Mouse (Mus musculus) skeletal muscle tissue, adult 2 months (tissue): Measurements from ENCODE around the gene Slc4a10.
"Not testable (repeated sequence)": the region's sequence is repeated elsewhere in the genome, so short reads cannot be mapped to it uniquely, and the experiment has no call there.

Experiments
- DNase-seq: peaks from one replicate; pipeline ENCODE4 v3.0.0-alpha.2; 2012; ENCODE audit warnings: low read depth, low spot score

The Slc4a10 gene

DNA sequence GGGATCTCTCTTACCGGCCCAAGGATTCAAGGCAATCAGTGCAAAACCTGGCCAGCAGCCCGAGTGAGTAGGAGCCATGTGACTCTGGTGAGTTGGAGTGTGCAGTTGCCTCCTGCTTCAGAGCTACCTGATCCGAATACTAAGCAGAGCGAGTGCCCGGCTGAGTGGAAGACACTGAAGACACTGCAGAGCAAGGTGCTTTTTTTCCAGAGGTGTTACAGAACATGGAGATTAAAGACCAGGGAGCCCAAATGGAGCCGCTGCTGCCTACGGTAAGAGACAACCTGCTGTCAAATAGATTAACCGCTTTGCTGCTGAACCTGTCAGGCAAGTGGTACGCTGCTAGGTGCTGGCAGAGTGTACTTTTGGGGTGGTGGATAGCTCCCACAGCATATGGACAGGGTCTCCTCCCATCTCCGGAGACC lies at the start of gene Slc4a10:
Gene Slc4a10 (plus strand): TSS at position 42 of the 425 bp plus-strand sequence.
- DNase-seq = no peak

GRCm38 (mm10) chr2:62001251-62001650 lies 45.0 kb upstream of the Slc4a10 start:
- DNase-seq = not testable (repeated sequence)

- no peak for DNase-seq
These were observed 28.1 kb upstream of the Slc4a10 start for GRCm38 (mm10) chr2:62018209-62018608.

DNA sequence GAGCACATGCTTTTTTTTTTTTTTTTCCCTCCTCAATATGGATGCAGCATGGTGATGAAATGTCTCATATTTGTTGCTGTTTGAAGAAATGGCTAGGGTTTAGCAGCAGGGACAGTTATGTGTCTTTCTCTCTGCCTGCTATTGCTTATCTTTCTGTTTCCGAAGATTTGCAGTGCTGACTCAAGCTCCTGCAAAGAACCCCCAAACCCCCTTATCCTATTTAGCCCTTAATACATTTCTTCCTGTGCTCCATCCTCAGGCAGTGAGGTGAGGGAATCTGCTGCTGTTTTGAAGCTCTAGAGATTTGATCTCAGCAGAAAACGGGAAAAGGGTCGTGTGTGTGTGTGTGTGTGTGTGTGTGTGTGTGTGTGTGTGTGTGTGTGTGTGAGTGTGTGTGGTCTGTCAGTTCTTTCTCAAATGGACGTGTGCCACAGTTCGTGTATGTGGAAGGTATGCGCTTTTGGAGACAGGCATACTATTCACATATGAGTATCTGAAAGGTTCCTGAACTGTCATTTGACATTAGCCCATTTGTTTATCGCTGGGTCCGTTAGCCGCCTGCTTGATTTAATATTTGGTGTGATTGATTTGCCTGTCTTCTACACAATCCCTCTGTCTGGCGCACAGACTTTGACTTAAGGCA lies 720 bp downstream of the Slc4a10 start:
- no peak for DNase-seq

GRCm38 (mm10) chr2:62047504-62048005 lies 1.3 kb downstream of the Slc4a10 start:
- DNase-seq = no peak

- no peak for DNase-seq
These were observed 1.9 kb downstream of the Slc4a10 start for GRCm38 (mm10) chr2:62048116-62048515.

DNA sequence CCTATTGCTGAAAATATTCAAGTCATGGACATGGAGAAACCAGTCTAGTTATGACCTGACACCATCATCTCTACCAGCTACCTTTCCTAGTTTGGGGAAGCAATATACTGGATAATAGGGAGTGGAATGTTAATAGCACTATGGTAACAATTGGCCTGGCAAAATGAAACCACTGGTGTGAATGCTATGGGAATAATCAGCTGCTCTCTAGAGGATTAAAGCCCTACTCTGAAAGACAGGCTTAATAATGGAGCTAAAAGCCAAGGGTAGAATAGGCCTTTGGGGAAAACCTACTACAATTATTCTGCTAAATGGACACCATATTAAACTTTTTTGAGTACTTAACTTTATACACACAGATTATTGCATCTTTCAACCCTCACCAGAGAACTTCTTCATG lies 30.2 kb downstream of the Slc4a10 start:
- no peak for DNase-seq

DNA sequence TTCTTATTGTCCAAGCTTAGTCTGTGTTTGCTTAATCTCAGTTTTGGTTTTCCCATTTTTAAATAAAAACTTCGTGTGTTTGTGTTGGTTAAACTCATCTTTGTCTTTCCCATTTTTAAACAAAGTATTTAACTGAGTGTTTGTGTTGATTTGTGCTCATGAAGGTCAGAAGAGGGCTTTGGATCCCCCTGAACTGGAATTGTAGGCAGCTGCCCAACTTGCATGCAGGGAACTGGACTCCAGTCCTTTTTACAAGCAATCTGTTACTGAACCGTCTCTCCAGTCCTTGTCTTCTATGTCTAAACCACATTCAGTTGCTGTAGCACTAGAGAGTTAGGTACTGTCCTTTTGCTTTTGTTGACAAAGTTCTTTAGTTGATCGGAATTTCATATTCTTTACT lies 41.3 kb downstream of the Slc4a10 start:
- DNase-seq = no peak

GRCm38 (mm10) chr2:62088715-62089114 lies 42.5 kb downstream of the Slc4a10 start:
- DNase-seq = no peak

DNA sequence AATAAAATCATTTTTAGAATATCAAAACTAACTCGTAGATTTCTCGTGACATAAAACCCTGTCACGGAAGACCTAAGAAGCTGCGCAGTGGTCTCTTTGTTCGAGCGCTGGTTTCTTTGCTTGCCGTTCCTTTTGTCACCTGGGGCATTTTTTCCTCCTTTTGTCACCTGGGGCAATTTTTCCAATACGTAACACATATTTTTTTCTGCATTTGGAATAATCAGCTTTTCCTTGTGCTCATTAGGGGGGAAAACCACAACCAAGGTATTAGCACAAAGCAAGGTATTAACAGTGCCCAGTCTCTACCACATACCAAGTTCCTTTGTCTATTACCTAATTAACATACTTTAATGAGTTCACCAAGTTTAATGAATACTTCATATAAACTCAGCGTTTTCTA lies 42.9 kb downstream of the Slc4a10 start:
- no peak for DNase-seq

DNA sequence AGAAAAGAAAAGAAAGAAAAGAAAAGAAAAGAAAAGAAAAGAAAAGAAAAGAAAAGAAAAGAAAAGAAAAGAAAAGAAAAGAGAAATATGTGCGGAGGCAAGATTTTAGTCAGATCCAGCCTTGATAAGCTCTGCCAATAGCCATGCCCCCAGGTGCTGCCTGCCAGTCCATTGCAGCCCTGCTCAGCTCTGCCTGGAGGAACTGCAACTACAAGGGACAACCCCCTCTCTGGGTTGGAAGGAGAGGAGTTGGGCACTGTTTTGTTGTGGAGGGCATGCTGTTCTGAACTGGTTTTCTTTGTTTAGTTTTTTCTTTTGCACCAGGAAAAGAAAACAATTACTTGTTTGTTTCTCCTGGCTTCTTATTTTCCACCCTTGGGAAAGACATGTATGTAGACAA lies 54.3 kb downstream of the Slc4a10 start:
- no peak for DNase-seq

DNA sequence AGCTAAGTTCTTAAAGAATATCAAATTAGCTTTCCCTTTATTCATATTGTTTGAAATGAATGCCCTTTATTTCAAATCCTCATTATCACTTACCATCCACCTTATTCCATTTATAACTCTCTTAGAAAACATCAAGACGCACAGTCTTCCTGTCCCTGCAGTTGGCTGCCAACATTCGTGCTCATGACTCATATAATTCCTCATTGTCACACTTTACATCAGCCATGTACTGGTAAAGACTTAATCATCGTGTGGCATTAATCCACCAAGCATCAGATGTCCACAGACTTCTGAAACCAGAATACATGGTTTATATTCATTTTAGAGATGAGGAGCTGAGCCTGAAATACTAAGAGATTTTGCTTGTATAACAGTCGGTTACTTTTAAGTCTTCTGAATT lies 69.1 kb downstream of the Slc4a10 start:
- DNase-seq = no peak

- DNase-seq = no peak
These were observed 83.7 kb downstream of the Slc4a10 start for GRCm38 (mm10) chr2:62129975-62130374.

DNA sequence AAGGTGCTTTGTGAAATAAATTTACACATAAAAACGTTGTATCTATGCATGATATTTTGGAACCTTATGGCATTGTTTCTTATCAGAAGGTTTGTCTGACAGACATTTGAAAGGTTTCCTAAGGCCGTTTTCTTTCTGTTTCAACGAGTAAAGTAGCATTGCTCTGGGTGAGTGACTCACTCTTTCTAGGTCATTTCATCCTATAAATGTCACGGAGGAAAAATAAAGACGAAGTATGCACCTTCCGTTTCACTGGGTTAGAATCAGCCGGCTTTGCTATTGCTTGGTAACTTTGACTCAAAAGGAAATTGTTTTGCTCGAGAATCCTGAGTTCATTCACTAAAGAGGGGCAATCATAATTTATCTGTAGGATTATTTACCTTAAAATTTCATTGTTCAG lies 88.6 kb downstream of the Slc4a10 start:
- DNase-seq = no peak

GRCm38 (mm10) chr2:62147636-62148035 lies 101.4 kb downstream of the Slc4a10 start:
- no peak for DNase-seq

GRCm38 (mm10) chr2:62149421-62149820 lies 103.2 kb downstream of the Slc4a10 start:
- DNase-seq = no peak

- no peak for DNase-seq
These were observed 104.6 kb downstream of the Slc4a10 start for GRCm38 (mm10) chr2:62150830-62151229.

GRCm38 (mm10) chr2:62210109-62210508 lies 163.8 kb downstream of the Slc4a10 start:
- no peak for DNase-seq

GRCm38 (mm10) chr2:62211106-62211505 lies 164.8 kb downstream of the Slc4a10 start:
- DNase-seq = no peak

- DNase-seq = no peak
These were observed 181.3 kb downstream of the Slc4a10 start for GRCm38 (mm10) chr2:62227563-62227962.

GRCm38 (mm10) chr2:62231271-62231670 lies 185.0 kb downstream of the Slc4a10 start:
- no peak for DNase-seq

GRCm38 (mm10) chr2:62244167-62244566 lies 197.9 kb downstream of the Slc4a10 start:
- DNase-seq = no peak

DNA sequence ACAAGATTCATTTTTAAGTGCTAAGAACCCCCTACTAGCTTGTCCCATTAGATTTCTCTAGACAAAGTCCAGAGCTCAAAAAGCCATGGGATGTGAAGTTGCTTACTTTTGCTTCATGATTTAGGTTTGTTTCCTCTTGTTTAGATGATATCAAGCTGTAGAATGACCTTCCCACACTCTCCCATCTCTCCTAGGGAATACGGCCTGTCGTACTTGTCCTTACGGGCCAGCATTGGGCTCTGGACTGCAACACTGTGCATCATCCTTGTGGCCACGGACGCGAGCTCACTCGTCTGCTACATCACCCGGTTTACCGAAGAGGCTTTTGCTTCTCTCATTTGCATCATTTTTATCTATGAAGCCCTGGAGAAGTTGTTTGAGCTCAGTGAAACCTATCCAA lies 222.2 kb downstream of the Slc4a10 start:
- no peak for DNase-seq

DNA sequence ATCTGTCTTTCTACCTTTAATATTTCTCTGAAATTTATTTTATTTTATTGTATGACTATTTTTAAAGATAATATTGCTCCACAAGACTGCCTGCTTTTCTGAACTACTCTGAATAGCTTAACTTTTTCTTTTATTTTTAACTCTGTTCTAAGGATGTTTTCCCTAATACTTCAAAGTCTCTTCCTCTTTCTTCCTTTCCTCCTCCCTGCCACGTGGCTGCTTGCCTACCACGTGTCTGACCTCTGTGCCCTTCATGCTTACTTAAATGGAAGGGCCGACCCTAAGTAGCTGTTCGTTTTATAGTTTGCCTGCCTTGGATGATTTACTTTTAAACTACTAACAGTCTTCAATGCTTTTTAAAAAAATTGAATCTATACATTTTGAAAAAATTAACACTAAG lies 225.6 kb downstream of the Slc4a10 start:
- no peak for DNase-seq
